ENCODE assay signal across 9 mouse cellular contexts in the genomic region with DNA sequence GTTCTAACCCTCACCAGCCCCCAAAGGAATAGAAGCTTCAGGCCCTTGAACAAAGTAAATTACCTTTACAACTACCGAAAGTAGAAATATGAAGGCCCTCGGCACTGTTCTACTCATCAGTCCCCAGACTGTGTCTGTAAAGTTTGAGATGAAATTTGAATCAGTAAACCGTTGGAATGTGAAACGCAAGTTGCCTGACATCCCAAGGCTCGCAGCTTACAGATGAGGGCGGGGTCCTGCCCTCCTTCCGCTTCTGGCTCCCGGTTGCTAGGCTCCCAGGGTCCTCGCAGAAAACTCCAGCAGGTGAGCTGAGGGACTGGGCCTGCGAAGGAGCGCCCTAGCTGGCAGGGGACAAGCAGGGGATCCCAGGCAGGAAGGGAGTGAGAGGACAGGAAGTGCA. TPM values are rescaled to one million over a fixed set of nuclear protein-coding genes. Genes with fewer than 3 reads are reported as not detected.
DNase-seq lines count a peak whose midpoint lies in the region; ATAC-seq lines count a peak whose summit lies in the region.
"Had no signal": no experiment of that assay in that cellular context is flagged by ENCODE, and none has a peak within 500 bp of the region (broad histone marks: within the 10 kb centered on the region; RNA-seq: fewer than 3 reads in every experiment).

A gene (plus strand): TSS at position 270 of the 400 bp plus-strand sequence.

- peaks cover 8% of the 10 kb centered on the region; the same call in 1 of the 2 replicates for H3K4me1 ChIP-seq in kidney, embryonic 14.5 days (ENCODE audit: control insufficient read depth, insufficient read depth, low read length)
- H3K4me1 ChIP-seq in kidney, embryonic 16.5 days (ENCODE audit: insufficient read depth, low read length), result peaks cover 5% of the 10 kb centered on the region

- 0 out of 2 replicates have a peak, but pooled peaks cover 4% of the 10 kb centered on the region for H3K27me3 ChIP-seq in kidney, embryonic 14.5 days (ENCODE audit: control insufficient read depth, insufficient read depth, low read length)
- H3K27me3 ChIP-seq in kidney, embryonic 16.5 days (ENCODE audit: insufficient read depth, low read length), result peaks cover 6% of the 10 kb centered on the region; the same call in 1 of the 2 replicates

- 3% methylated on average over 11 of the region's 11 CpGs for WGBS in kidney, embryonic 14.5 days
- WGBS in kidney, embryonic 16.5 days, result 1% methylated on average over 11 of the region's 11 CpGs

- ATAC-seq in kidney, embryonic 14.5 days (ENCODE audit: low FRiP score, low TSS enrichment), result peak; percentile 77
- ATAC-seq in kidney, embryonic 16.5 days (ENCODE audit: low FRiP score, low TSS enrichment), result peak; percentile 80

- H3K4me2 ChIP-seq in kidney, embryonic 14.5 days (replicated peaks; ENCODE audit: low read depth, low read length), result peak within 1 kb of the TSS; percentile 92
- H3K4me2 ChIP-seq in kidney, embryonic 16.5 days (replicated peaks; ENCODE audit: low read depth, low read length), result peak within 1 kb of the TSS; percentile 87

- no peak within 1 kb of the TSS for H3K27ac ChIP-seq in kidney, embryonic 14.5 days (ENCODE audit: low read depth, low read length)
- no peak within 1 kb of the TSS for H3K27ac ChIP-seq in kidney, embryonic 16.5 days (ENCODE audit: low read length)

- H3K4me3 ChIP-seq in kidney, embryonic 14.5 days (ENCODE audit: low read length), result peak within 1 kb of the TSS; percentile 40
- peak within 1 kb of the TSS; percentile 51 for H3K4me3 ChIP-seq in kidney, embryonic 16.5 days (ENCODE audit: low read length)

- H3K36me3 ChIP-seq in kidney, embryonic 14.5 days (ENCODE audit: control insufficient read depth, insufficient read depth, low read length), result peaks cover 31% of the 10 kb centered on the region
- H3K36me3 ChIP-seq in kidney, embryonic 16.5 days (ENCODE audit: insufficient read depth, low read length), result peaks cover 27% of the 10 kb centered on the region

- DNase-seq in kidney, adult 8-10 months, result no peak
- DNase-seq in cerebellum, adult 9-11 months, result peak; percentile 53
- DNase-seq in heart, adult 18-20 months, result peak; percentile 12 to 24
- peak; percentile 29 for DNase-seq in lung, postnatal 36 days
- DNase-seq in thymus, postnatal 14 days, result peak; percentile 14
- no peak for DNase-seq in c-Kit-positive CD71-positive TER-119-positive erythroid progenitor cells, embryonic 14.5 days (ENCODE audit: low spot score)

- no peaks in the 10 kb centered on the region for H3K9me3 ChIP-seq in kidney, embryonic 14.5 days (ENCODE audit: control insufficient read depth, low read length)
- no peaks in the 10 kb centered on the region for H3K9me3 ChIP-seq in kidney, embryonic 16.5 days (ENCODE audit: low read length)

- H3K9ac ChIP-seq in kidney, embryonic 14.5 days (ENCODE audit: low read depth, low read length), result peak within 1 kb of the TSS; percentile 28
- H3K9ac ChIP-seq in kidney, embryonic 16.5 days (replicated peaks; ENCODE audit: low read length), result peak within 1 kb of the TSS; percentile 66

RNA-seq across cellular contexts. Expression of the gene that starts here (rescaled TPM):
- polyA plus RNA-seq in kidney, embryonic 14.5 days (2014; fragmentation: Nextera tagmentation; extraction: Ambion mirVana), result 0.37 TPM in 2 replicates
- 1 to 10 TPM; 1.1 to 1.4 TPM for total RNA-seq in heart, adult 18-20 months (2021)
- polyA plus RNA-seq in kidney, embryonic 16.5 days (2015; fragmentation: Nextera tagmentation; extraction: Ambion mirVana), result 0.66 and 0.71 TPM in 2 replicates
- total RNA-seq: neutrophil, adult 5-6 weeks had no signal

Comparison
In these comparisons a context has a peak if more than half of its experiments do, and no peak if none do; other contexts are left out.
1. Peak in ATAC-seq, H3K4me3 ChIP-seq, H3K9ac ChIP-seq and H3K4me2 ChIP-seq in kidney, embryonic 14.5 days; RNA of the gene not detected or under 1 TPM.
2. Peak in ATAC-seq, H3K4me3 ChIP-seq, H3K9ac ChIP-seq and H3K4me2 ChIP-seq in kidney, embryonic 16.5 days; RNA of the gene not detected or under 1 TPM.
3. DNase-seq: peak in cerebellum, adult 9-11 months (single experiment), heart, adult 18-20 months (2 of 2), lung, postnatal 36 days (single experiment) and thymus, postnatal 14 days (single experiment); none in kidney, adult 8-10 months (0 of 2) and c-Kit-positive CD71-positive TER-119-positive erythroid progenitor cells, embryonic 14.5 days (single experiment).